Mouse (Mus musculus) monocyte, adult 5-6 weeks (primary cell): Measurements from ENCODE around the gene Dlgap1. TPM values are rescaled to one million over a fixed set of nuclear protein-coding genes. Genes with fewer than 3 reads are reported as not detected.

Source experiments
- ATAC-seq: fragments of 153-309, 156-312 bp; replicated peaks from 2 replicates; pipeline ENCODE4 v1.8.0; 2017; ENCODE audit warnings: mild to moderate bottlenecking; ENCODE audit not compliant: low TSS enrichment, insufficient number of reproducible peaks, severe bottlenecking, poor library complexity, low FRiP score
- total RNA-seq: library from RNA; stranded (forward); fragments of 200-1000, 200-491, 200-594 nt; gene quantifications from 3 replicates; pipeline ENCODE4 v1.2.3, GENCODE M21; 2017

Gene Dlgap1
- total RNA-seq, 1 experiment from 2014 or later, result not detected

DNA sequence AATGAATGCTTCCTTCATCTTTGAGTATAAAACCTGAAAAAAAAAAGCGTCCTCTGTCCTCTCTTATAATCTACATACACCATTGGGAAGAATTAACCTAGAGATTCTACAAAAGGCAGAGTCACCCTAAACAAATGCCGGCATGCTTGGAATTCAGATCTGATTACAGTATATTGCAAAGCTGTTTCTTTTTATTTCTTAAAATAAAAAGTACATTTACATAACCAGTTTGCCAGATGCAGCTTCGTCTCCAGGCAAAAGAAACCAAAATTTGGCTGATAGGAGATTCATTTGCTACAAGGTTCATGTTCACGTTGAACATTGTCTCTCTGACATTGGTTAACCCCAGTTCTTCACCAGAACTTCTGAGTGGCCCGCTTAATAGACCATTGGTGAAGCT, 347.5 kb downstream of the Dlgap1 start:
- no peak for ATAC-seq

DNA sequence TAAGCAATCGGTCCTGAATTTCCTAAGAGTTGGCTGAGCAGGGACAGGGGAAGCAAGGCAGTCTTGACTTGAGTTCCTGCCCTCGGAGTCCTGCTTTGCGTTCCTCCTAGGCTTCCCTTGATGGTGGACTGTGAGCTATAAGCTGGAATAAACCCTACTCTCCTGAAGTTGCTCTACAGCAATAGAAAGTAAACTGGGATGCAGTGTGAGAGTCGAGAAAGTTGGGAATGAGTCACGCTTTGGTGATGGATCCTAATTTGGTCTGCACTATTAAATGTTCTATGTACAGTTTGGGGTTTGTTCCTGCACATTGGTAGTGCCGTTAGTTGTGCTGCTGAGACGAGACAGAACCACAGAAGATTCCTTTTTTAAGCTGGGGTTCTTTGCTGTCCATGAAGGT, 348.9 kb downstream of the Dlgap1 start:
- no peak for ATAC-seq

DNA sequence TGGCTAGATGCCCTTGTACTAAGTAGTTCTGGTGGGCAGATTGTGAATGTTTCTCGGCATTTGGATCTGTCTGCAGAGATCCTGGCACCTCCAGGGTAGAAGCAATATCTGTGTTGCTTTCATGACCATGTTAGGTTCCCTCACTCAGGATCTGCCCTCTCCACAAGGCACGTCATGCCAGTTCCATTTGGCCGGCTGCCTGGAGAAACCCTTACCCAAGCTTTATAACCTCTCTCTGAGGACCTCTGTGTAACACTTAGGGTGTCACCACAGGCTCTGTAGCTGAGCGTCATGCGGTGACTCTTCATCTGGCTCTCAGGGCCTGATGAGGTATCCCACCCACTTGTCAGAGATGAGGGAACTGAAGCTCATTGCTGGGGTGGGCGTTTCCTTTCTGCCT, 353.1 kb downstream of the Dlgap1 start:
- no peak for ATAC-seq

DNA sequence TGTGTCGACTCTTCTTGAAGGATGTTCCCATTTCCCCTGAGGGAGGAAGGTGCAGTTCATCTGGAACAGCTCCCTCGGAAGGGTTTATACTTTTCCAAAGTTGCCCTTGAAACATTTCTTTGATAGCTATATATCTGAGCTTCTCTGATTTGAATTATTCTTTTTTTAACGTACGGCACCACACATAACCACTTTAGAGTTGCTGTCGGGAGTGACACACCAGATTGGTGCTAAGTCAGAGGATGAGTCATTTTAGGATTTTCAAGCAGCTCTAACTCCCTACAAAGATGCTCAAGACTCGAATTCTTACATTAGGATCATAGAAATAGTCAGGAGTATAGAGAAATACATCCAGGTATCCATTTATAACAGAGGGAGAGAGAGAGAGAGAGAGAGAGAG, 364.6 kb downstream of the Dlgap1 start:
- no peak for ATAC-seq

DNA sequence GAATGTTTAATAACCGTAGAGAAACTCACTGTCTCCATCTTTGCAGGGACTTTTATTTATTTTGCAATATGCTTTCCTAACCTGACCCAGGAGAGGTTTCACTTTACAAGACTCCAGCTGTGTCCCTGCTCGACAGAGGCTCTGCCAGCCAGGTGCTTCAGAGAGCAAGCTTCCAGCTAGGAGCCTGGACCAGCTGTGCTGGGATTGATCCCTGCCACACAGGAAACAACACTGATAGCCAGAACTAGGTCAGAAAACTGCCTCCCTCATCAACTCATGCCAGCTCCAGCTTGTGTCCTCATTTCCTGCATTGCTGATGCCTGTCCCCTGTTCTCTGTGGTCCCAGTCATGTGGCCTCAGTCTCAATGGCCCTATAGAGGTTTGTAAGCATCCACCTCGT, 365.3 kb downstream of the Dlgap1 start:
- no peak for ATAC-seq

DNA sequence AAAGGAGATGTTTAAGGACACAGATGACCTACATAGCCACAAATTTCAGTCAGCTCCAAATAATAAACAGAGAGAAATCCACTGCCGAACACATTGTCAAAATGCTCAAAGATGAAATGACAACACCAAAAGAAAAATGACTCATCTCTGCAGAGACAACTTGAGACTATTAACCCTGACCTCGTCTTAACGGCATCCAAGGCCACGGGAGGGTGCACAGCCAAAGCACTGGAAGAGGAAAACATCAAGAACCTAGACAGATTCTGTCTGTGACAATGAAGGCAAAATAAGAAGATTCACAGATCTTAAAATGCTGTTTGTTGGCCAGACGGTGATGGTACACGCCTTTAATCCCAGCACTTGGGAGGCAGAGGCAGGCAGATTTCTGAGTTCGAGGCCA, 370.9 kb downstream of the Dlgap1 start:
- no peak for ATAC-seq

DNA sequence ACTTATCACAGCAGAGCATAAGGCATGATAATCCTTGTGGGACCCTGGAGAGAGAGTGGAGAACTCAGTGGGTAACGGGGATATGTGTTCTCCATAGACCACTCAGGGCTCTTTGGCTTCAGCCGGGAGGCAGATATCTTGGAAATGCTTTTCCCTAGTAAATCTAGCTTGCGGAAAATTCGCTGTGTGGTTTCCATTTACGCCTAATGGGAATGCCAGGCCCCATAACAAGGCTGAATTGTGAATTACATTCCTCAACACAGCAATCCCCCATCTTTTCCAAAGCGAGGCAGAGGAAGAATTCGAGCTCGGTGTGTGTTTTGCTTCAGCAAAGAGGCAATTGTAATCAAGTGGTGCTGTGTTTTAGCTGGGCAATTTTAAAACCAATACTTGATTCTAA, 372.4 kb downstream of the Dlgap1 start:
- ATAC-seq, result no peak

DNA sequence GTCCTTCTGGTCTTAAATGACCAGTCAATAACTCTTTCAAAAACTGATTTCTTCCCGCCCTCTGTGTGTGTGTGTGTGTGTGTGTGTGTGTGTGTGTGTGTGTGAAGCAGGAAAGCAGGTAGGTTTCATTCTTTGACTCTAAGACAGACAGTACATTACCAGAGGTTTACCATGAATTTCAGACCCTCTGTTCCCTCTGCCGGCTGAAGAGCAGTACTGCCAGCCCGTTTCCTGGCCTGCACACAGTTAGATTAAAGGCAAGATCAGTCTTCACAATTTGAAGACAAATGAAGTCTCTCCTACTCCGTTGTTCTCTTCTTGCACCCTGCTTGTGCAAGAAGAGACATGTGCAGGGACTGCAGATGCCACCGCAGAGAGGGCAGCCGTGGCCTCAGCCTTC, 373.0 kb downstream of the Dlgap1 start:
- ATAC-seq, result no peak

DNA sequence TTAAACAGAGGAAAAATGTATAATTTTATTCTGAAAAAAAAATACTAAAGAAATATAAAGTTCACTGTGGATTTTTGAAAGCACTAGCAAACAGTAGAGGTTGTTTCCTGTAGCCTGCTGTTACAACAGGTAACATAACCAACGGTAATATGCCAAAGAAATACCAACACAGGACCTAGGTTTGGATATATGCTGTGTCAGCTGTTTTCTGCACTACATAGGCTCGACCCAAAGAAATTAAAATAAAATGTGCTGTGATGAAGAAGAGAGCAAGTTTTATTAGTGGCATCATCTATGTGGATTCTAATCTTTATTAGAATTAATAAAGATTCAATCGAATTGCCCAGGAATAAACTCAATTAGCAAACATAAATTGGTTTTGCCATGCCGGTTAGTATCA, 378.5 kb downstream of the Dlgap1 start:
- no peak for ATAC-seq

DNA sequence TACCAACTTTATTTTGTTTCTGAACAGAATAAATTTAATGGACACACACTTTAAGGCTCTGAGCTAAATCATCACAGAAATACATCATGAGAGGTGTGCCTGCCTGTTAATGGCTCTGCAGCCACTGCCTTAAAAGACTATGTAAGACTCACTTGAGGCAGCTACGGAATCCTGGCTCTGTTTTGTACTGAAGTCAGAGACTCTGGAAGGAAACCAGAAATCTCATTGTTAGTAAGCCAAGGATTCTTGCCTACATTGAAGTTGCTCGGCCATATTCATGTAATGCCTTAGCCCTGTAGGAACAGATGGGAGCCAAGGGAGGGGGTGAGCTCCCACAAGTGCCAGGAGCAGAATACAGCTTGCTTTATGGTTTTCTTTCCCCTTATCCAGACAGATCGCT, 394.7 kb downstream of the Dlgap1 start:
- no peak for ATAC-seq

DNA sequence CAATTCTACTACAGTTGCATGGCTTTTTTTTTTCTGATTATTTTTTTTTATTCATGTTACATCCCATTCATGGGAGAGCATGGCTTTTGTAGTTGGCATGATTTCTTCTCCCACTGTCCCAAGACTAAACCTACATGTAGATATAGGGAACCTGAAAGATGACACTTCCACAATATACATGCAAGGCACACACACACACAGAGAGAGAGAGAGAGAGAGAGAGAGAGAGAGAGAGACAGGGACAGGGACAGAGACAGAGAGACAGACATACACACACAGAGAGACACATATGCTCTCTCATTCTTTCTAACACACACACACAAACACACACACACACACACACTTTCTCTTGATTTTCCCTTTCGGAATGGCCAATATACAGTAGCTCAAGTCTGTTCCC, 395.1 kb downstream of the Dlgap1 start:
- no peak for ATAC-seq

DNA sequence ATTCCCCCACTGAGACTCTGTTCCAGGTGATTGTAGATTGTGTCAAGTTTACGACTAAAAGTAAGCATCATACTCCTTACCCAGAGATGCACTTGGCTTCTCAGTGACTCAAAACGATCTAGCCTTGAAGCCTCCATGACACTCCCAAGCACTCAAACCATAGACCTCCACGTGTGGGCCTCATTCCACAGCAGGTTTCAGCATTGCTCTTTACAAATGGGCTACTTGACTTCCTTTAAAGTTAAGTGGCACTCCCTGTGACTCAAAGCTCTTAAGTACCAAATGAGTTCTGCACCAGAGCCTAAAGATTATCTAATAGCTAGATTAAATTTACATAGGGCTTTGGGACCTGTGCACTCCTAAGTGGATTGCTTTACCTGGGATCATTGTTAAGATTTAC, 400.3 kb downstream of the Dlgap1 start:
- ATAC-seq, result no peak

DNA sequence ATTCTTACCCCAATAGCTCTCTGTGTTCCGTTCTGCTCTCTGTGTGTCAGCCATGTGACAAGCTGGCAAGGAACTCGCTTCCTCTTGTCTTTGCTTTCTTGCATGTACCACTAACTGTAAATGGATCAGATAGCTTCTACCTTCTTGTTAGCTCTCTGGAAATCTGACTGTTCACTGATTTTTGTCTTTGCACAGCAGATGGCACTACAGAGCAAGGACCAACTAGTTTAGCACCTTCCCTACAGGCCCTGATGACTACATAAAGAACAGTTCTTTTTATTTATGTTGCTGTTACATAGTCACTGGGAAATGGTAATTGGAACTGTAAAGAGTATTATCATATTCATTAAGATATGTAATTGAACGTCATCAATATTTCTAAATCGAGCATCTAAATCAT, 408.1 kb downstream of the Dlgap1 start:
- ATAC-seq, result no peak

DNA sequence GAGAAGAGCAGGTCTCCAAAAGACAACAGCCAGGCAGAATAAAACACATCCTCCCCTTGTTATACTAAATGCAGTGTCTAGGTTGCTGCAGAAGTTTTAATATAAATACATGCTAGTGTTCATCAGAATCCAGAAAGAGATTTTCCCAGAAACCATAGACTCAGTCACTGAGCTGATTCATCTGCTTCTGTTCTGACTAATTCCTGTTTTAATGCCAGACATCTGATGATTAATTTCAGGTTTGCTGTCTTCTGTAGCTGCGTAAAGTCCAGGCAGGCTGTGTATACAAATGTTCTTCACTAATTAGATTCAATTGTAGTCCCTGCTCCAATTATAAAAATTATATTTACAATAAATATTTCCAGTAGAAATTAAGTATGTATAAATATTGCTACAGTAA, 419.6 kb downstream of the Dlgap1 start:
- no peak for ATAC-seq

DNA sequence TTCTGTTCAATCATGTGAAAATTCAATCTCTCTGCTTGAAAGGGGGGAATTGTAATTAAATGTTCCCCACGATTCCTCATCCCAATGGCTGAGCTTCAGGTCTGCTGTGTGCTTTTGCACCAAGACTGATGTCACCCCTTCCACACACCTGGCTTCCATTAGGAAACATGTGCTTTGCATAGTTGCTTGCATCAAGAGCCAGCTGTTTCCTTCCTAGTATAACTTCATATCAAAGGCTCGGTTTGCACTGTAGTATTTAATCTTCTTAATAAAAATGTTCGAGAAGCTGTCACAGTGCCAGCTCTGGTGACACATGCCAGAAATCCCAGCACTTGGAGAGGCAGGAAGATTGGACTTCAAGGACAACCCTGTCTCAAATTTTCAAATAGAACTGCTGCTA, 428.3 kb downstream of the Dlgap1 start:
- no peak for ATAC-seq

DNA sequence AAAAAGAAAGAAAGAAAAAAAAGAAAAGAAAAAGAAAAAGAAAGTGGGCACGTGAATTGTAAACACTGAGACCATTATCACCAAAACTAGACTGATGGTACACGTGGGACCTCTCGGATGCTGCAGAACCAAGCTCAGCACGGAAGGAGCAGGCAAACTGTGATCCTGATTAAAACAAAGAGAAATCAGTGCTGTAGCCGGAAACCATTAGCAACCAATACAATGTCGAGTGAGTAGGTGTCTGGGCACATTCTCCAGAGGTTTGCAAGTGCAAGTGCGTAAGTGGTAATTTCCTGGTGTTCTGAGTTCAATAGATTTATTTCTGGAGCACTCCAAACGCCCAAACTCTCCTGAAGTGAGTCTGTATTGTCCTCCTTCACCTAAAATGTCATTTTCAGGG, 428.8 kb downstream of the Dlgap1 start:
- ATAC-seq, result no peak

DNA sequence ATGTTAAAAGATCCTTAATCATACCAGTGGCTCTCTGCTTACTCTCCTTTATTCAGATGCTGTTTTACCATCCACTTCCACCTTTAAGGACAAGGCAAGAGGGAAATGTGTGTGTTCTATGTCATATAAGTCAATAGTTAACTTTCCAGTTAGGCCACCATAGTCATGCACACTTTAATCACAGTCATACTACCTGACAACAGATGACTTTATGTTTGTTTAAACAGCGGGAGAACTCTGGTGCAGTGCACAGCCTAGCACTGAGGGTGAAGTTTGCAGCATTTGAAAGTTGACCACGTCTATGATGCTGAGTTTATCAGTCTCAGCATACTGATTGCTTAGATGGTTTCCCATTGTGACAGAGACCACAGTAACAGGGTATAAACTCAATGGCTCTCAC, 433.0 kb downstream of the Dlgap1 start:
- no peak for ATAC-seq

DNA sequence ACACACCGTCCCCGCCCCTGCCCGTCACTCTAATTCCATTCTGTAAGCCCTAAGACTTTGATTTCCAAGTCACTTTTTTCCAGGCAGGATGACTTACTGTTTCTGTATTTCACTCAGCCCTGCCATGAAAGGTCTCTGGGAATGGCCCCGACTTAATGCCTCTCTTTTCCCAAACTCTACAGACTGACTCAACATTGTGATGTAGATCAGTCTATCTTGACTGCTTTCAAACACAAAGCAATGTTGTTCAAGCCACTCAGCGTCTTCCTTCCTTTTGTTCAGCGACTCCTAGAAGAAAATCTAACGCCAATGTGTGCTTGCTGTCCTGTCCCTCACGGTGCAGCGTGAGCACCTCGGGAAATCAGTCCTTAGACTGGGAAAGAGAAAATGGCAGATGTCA, 434.9 kb downstream of the Dlgap1 start:
- no peak for ATAC-seq

DNA sequence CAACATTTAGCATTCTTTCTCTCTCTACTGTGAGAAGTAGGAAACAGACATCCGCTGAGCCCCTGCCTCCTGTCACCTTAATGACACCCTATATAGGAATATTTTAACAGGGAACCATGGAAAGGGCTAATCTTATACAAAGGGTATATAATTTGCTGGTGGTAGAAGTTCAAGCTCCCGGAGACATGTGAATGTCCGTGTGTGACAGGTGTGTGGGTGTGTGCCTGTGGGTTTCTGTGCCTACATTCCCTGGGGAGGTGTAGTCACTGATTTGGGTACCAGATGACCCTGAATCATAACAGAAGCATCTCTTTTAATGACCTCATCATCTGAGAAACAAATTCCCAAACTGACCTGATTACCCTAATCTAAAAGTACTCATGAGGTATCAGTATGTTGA, 445.3 kb downstream of the Dlgap1 start:
- no peak for ATAC-seq

DNA sequence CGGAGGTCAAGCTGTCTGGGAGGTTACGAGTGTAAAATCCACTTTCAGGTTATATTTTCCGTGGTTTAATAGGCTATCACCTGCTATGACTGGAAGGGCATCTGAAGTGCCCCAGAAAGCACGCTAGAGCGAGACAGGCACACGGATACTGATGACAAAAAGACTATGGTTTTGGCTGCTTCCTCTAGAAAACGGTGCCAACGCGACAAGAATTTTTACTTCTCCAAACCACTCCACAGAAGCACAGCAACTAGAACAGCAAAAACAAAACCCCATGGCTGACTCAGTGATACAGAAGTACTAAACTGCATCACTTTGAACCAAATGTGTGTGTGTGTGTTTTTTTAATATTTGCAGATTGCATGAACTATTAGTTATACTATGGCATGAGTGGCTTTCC, 459.0 kb downstream of the Dlgap1 start:
- ATAC-seq, result no peak

DNA sequence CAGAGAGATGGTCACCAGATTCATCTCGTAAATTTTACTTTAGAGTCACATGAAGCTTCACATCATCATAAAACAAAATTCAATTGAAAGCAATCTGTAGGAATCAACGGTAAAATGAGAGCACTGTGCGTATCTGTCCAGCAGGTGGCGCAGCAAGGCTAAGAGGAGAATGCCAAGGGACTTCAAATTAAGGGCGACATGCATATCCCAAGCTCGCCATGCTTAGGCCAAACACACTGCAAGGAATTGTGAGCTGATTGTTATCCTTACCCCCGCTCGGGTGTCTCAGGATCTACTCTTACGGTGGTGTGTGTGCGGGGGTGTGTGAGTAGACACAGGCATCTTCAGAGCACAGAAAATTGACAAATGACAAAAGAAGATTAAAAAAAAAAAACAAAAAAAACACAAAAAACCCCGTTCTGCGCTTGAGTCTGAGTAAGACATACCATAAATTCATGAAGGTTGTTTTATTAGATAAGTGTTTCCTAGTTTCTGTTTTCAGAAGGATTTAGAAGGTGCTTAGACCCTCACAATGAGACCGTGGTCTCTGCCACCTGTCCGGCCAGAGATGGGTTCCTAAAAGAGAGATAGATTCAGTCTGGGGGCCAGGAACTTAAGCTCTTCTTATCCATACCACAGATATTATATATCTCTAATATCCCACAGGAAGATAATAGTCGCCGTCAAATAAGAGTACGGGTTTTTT, 461.0 kb downstream of the Dlgap1 start:
- ATAC-seq, result no peak
